Mouse (Mus musculus): Measurements from ENCODE around the gene Ifna15. TPM values are rescaled to one million over a fixed set of nuclear protein-coding genes. Genes with fewer than 3 reads are reported as not detected.

The Ifna15 gene
- polyA plus RNA-seq, 1 experiment from 2014 or later: not detected

Other genes starting within 250 kb of the Ifna15 start
- gene Hacd4, start 119.3 kb downstream of the Ifna15 start, polyA plus RNA-seq (2016; fragmentation: Nextera tagmentation; extraction: Ambion mirVana): 2.2 and 2.7 TPM in 2 replicates
- not detected in 2 replicates for gene Ifnb1, start 35.5 kb downstream of the Ifna15 start, polyA plus RNA-seq (2016; fragmentation: Nextera tagmentation; extraction: Ambion mirVana)
- gene Ifna14, start 13.6 kb upstream of the Ifna15 start, polyA plus RNA-seq (2016; fragmentation: Nextera tagmentation; extraction: Ambion mirVana): not detected in 2 replicates
- not detected in 2 replicates for gene Ifna9, start 34.1 kb upstream of the Ifna15 start, polyA plus RNA-seq (2016; fragmentation: Nextera tagmentation; extraction: Ambion mirVana)
- not detected in 2 replicates for gene Ifna12, start 45.1 kb upstream of the Ifna15 start, polyA plus RNA-seq (2016; fragmentation: Nextera tagmentation; extraction: Ambion mirVana)
- not detected in 2 replicates for gene C87499, start 76.2 kb upstream of the Ifna15 start, polyA plus RNA-seq (2016; fragmentation: Nextera tagmentation; extraction: Ambion mirVana)
- not detected in 2 replicates for gene Ifna13, start 86.2 kb upstream of the Ifna15 start, polyA plus RNA-seq (2016; fragmentation: Nextera tagmentation; extraction: Ambion mirVana)
- gene Ifna16, start 118.7 kb upstream of the Ifna15 start, polyA plus RNA-seq (2016; fragmentation: Nextera tagmentation; extraction: Ambion mirVana): not detected in 2 replicates
- not detected in 2 replicates for gene Ifna2, start 125.7 kb upstream of the Ifna15 start, polyA plus RNA-seq (2016; fragmentation: Nextera tagmentation; extraction: Ambion mirVana)
- not detected in 2 replicates for gene Ifnab, start 133.1 kb upstream of the Ifna15 start, polyA plus RNA-seq (2016; fragmentation: Nextera tagmentation; extraction: Ambion mirVana)
- 1.6 and 2.4 TPM in 2 replicates for gene Gm26566, start 163.6 kb upstream of the Ifna15 start, polyA plus RNA-seq (2016; fragmentation: Nextera tagmentation; extraction: Ambion mirVana)
- gene Klhl9, start 164.2 kb upstream of the Ifna15 start, polyA plus RNA-seq (2016; fragmentation: Nextera tagmentation; extraction: Ambion mirVana): 142 and 149 TPM in 2 replicates
- gene Gm13271, start 196.6 kb upstream of the Ifna15 start, polyA plus RNA-seq (2016; fragmentation: Nextera tagmentation; extraction: Ambion mirVana): not detected in 2 replicates
- 0.15 and 0.18 TPM in 2 replicates for gene Gm13283, start 201.9 kb upstream of the Ifna15 start, polyA plus RNA-seq (2016; fragmentation: Nextera tagmentation; extraction: Ambion mirVana)
- gene Gm13290, start 215.6 kb upstream of the Ifna15 start, polyA plus RNA-seq (2016; fragmentation: Nextera tagmentation; extraction: Ambion mirVana): 0.55 TPM in 1 of 2 replicates, not detected in the other
- gene Gm13289, start 218.7 kb upstream of the Ifna15 start, polyA plus RNA-seq (2016; fragmentation: Nextera tagmentation; extraction: Ambion mirVana): not detected in 2 replicates
- gene Gm13272, start 221.6 kb upstream of the Ifna15 start, polyA plus RNA-seq (2016; fragmentation: Nextera tagmentation; extraction: Ambion mirVana): not detected in 2 replicates
- gene Ifnz, start 223.9 kb upstream of the Ifna15 start, polyA plus RNA-seq (2016; fragmentation: Nextera tagmentation; extraction: Ambion mirVana): not detected in 2 replicates
- gene Gm13276, start 227.5 kb upstream of the Ifna15 start, polyA plus RNA-seq (2016; fragmentation: Nextera tagmentation; extraction: Ambion mirVana): not detected in 2 replicates
- gene Gm13277, start 230.4 kb upstream of the Ifna15 start, polyA plus RNA-seq (2016; fragmentation: Nextera tagmentation; extraction: Ambion mirVana): not detected in 2 replicates
- gene Gm13278, start 233.3 kb upstream of the Ifna15 start, polyA plus RNA-seq (2016; fragmentation: Nextera tagmentation; extraction: Ambion mirVana): not detected in 2 replicates
- gene Gm13275, start 236.2 kb upstream of the Ifna15 start, polyA plus RNA-seq (2016; fragmentation: Nextera tagmentation; extraction: Ambion mirVana): not detected in 2 replicates
- not detected in 2 replicates for gene Gm13279, start 239.2 kb upstream of the Ifna15 start, polyA plus RNA-seq (2016; fragmentation: Nextera tagmentation; extraction: Ambion mirVana)
- 0.29 TPM in 1 of 2 replicates, not detected in the other for gene Gm13285, start 241.4 kb upstream of the Ifna15 start, polyA plus RNA-seq (2016; fragmentation: Nextera tagmentation; extraction: Ambion mirVana)
- not detected in 2 replicates for gene Gm13287, start 245.0 kb upstream of the Ifna15 start, polyA plus RNA-seq (2016; fragmentation: Nextera tagmentation; extraction: Ambion mirVana)
- gene Gm13288, start 247.3 kb upstream of the Ifna15 start, polyA plus RNA-seq (2016; fragmentation: Nextera tagmentation; extraction: Ambion mirVana): 0.15 TPM in 1 of 2 replicates, not detected in the other